Mouse (Mus musculus) heart, embryonic 11.5 days (tissue): ENCODE results near the gene Ffar2. TPM values are rescaled to one million over a fixed set of nuclear protein-coding genes. Genes with fewer than 3 reads are reported as not detected.
A peak's percentile ranks its signal among the peaks of the same experiment; 100 is the strongest.
"Not testable (repeated sequence)": the region's sequence is repeated elsewhere in the genome, so short reads cannot be mapped to it uniquely, and the experiment has no call there.

Source experiments
- ATAC-seq: fragments of 200-750 bp; cut with Nextera tagmentation; replicated peaks from 2 replicates; pipeline ENCODE4 v1.8.0; 2017; ENCODE audit warnings: moderate library complexity; ENCODE audit not compliant: insufficient number of reproducible peaks, low FRiP score, low TSS enrichment
- H3K27ac ChIP-seq: fragments of 300-500 bp; sonication (generic); 2 replicates; pipeline ENCODE4 v1.5.1; 2014; ENCODE audit warnings: mild to moderate bottlenecking, low read depth, low read length
- H3K27me3 ChIP-seq: fragments of 300-500 bp; sonication (generic); 2 replicates; pipeline ENCODE4 v1.6.1; 2014; ENCODE audit warnings: mild to moderate bottlenecking, low read length, mixed read lengths; ENCODE audit not compliant: control insufficient read depth, insufficient read depth
- H3K36me3 ChIP-seq: fragments of 300-500 bp; sonication (generic); 2 replicates; pipeline ENCODE4 v1.6.1; 2014; ENCODE audit warnings: mild to moderate bottlenecking, low read length, moderate library complexity, mixed read lengths; ENCODE audit not compliant: control insufficient read depth, insufficient read depth
- H3K4me1 ChIP-seq: fragments of 300-500 bp; sonication (generic); 2 replicates; pipeline ENCODE4 v1.6.1; 2014; ENCODE audit warnings: low read length; ENCODE audit not compliant: control insufficient read depth, insufficient read depth
- H3K4me2 ChIP-seq: fragments of 300-500 bp; sonication (generic); 2 replicates; pipeline ENCODE4 v1.6.1; 2014; ENCODE audit warnings: mild to moderate bottlenecking, moderate library complexity
- H3K4me3 ChIP-seq: fragments of 300-500 bp; sonication (generic); 2 replicates; pipeline ENCODE4 v1.5.1; 2014; ENCODE audit warnings: low read depth, low read length
- H3K9ac ChIP-seq: fragments of 300-500 bp; sonication (generic); 2 replicates; pipeline ENCODE4 v1.6.1; 2014; ENCODE audit warnings: mild to moderate bottlenecking, low read depth, low read length, moderate library complexity
- H3K9me3 ChIP-seq: fragments of 300-500 bp; sonication (generic); replicated peaks from 2 replicates; pipeline ENCODE4 v1.6.1; 2016; ENCODE audit warnings: low read length; ENCODE audit not compliant: control insufficient read depth
- WGBS: fragments of 180-500 bp; shearing (Covaris S2); extraction: QIAGEN DNeasy Blood & Tissue Kit; methylation state at CpG from one replicate; pipeline ENCODE4 v1.1.7; 2014; ENCODE audit not compliant: insufficient replicate concordance; 5-methylcytosine and 5-hydroxymethylcytosine counted together
- polyA plus RNA-seq: library from polyadenylated mRNA; unstranded; fragments of >200 nt; fragmentation: Nextera tagmentation; extraction: Ambion mirVana; gene quantifications from 2 replicates; pipeline ENCODE4 v1.2.1, GENCODE M21; 2014

The Ffar2 gene
- polyA plus RNA-seq, 1 experiment from 2014 or later, result not detected

DNA sequence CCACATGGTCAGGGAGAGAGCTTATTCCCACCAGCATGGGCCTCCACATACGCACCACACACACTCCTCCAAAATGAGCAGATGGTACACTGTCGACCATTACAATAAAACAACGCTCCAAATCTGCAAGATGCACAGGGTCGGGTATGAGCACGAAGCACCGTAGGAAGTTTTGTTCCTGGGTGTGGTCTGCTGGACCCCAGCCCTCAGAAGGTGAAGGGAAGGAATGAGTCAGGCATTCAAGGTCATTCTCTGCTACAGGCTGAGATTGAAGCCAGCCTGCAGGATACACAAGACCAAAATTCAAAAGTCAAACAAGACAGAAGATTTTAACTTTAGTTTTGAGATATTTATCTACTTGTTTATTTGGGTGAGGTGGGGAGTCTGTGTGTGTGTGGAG lies 24.4 kb upstream of the Ffar2 start:
- no peak overlapping the region for H3K4me3 ChIP-seq
- H3K4me2 ChIP-seq, result no peak overlapping the region
- peaks cover 4% of the 10 kb centered on the region; the same call in 1 of the 2 replicates for H3K4me1 ChIP-seq
- 65% methylated on average over 6 of the region's 6 CpGs for WGBS
- no peak overlapping the region for H3K27ac ChIP-seq
- no peaks in the 10 kb centered on the region for H3K36me3 ChIP-seq
- H3K9ac ChIP-seq, result no peak overlapping the region
- no peaks in the 10 kb centered on the region for H3K27me3 ChIP-seq
- ATAC-seq, result no peak
- no peaks in the 10 kb centered on the region for H3K9me3 ChIP-seq

DNA sequence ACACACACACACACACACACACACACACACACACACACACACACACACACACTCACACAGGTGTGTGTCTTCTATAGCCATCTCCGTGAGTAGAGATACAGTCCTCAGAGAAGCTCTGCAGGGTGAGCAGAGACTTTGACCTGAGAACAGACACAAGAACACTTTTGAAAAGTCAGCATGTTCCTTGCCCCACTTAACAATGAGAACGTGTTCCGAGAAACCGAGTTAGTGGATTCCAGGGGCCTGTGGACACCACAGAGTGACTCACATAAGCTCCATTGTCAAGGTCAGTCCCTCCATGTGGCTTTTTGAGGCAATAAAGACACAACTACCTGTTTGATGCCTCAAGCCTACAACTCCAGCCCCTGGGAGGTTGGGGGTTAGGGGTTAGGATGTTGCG lies 23.8 kb upstream of the Ffar2 start:
- 76% methylated on average over 5 of the region's 5 CpGs for WGBS

GRCm38 (mm10) chr7:30846505-30847053 lies 23.0 kb upstream of the Ffar2 start:
- 79% methylated on average over 2 of the region's 2 CpGs for WGBS
- no peak for ATAC-seq

More for the DNA sequence above, 23.8 kb upstream of the Ffar2 start:
- no peak for ATAC-seq
- no peak overlapping the region for H3K4me2 ChIP-seq
- no peak overlapping the region for H3K27ac ChIP-seq
- H3K36me3 ChIP-seq, result no peaks in the 10 kb centered on the region
- no peaks in the 10 kb centered on the region for H3K9me3 ChIP-seq
- no peak overlapping the region for H3K4me3 ChIP-seq
- H3K27me3 ChIP-seq, result no peaks in the 10 kb centered on the region
- H3K4me1 ChIP-seq, result peaks cover 4% of the 10 kb centered on the region; the same call in 1 of the 2 replicates
- H3K9ac ChIP-seq, result no peak overlapping the region

GRCm38 (mm10) chr7:30844676-30845297 lies 21.2 kb upstream of the Ffar2 start:
- Histone ChIP-seq H3K4me3 (no peak overlapping the region), H3K4me1 (peaks cover 4% of the 10 kb centered on the region; the same call in 1 of the 2 replicates), H3K4me2 (no peak overlapping the region), H3K36me3 (no peaks in the 10 kb centered on the region), H3K9ac (no peak overlapping the region), H3K27ac (no peak overlapping the region), H3K9me3 (no peaks in the 10 kb centered on the region), H3K27me3 (no peaks in the 10 kb centered on the region)
- no peak for ATAC-seq
- 29% methylated on average over 7 of the region's 7 CpGs for WGBS

More at GRCm38 (mm10) chr7:30846505-30847053, 23.0 kb upstream of the Ffar2 start:
- no peak overlapping the region for H3K27ac ChIP-seq
- H3K36me3 ChIP-seq, result no peaks in the 10 kb centered on the region
- H3K27me3 ChIP-seq, result no peaks in the 10 kb centered on the region
- H3K9ac ChIP-seq, result no peak overlapping the region
- H3K4me2 ChIP-seq, result no peak overlapping the region
- no peak overlapping the region for H3K4me3 ChIP-seq
- no peaks in the 10 kb centered on the region for H3K9me3 ChIP-seq
- H3K4me1 ChIP-seq, result peaks cover 4% of the 10 kb centered on the region; the same call in 1 of the 2 replicates

GRCm38 (mm10) chr7:30842092-30842491 lies 18.5 kb upstream of the Ffar2 start:
- no peak overlapping the region for H3K4me2 ChIP-seq
- H3K9me3 ChIP-seq, result no peaks in the 10 kb centered on the region
- no peak for ATAC-seq
- peaks cover 4% of the 10 kb centered on the region; the same call in 1 of the 2 replicates for H3K4me1 ChIP-seq
- H3K36me3 ChIP-seq, result no peaks in the 10 kb centered on the region
- H3K27ac ChIP-seq, result no peak overlapping the region
- no peak overlapping the region for H3K4me3 ChIP-seq
- no peak overlapping the region for H3K9ac ChIP-seq
- 89% methylated on average over 5 of the region's 5 CpGs for WGBS
- H3K27me3 ChIP-seq, result no peaks in the 10 kb centered on the region

GRCm38 (mm10) chr7:30841379-30841778 lies 17.8 kb upstream of the Ffar2 start:
- Histone ChIP-seq H3K4me2 (no peak overlapping the region), H3K36me3 (no peaks in the 10 kb centered on the region), H3K9me3 (no peaks in the 10 kb centered on the region), H3K4me1 (peaks cover 4% of the 10 kb centered on the region; the same call in 1 of the 2 replicates), H3K4me3 (no peak overlapping the region), H3K27me3 (no peaks in the 10 kb centered on the region), H3K27ac (no peak overlapping the region), H3K9ac (no peak overlapping the region)
- ATAC-seq, result no peak
- WGBS, result 69% methylated on average over 4 of the region's 4 CpGs

DNA sequence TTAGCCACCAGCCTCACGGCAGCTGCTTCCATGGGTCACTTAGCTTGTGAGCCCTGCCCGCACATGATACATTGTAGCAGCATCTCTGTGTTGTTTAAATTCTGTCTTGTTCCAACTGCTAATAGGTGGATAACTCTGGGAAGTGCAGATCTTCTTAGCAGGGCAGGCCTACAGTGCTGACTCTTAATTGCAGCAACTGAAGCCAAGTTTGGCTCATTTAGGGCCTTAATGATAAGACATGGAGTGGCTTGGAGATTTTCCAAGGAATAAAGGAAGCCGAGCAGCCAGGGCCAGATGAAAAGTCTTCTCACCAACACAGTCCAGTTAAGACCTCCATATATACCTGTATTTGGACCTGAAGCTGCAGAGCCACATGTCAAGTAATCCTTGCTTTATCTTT lies 16.7 kb upstream of the Ffar2 start:
- ATAC-seq, result no peak
- H3K4me2 ChIP-seq, result no peak overlapping the region
- 68% methylated on average over 3 of the region's 3 CpGs for WGBS
- H3K4me3 ChIP-seq, result no peak overlapping the region
- H3K36me3 ChIP-seq, result no peaks in the 10 kb centered on the region
- H3K27me3 ChIP-seq, result no peaks in the 10 kb centered on the region
- peaks cover 4% of the 10 kb centered on the region; the same call in 1 of the 2 replicates for H3K4me1 ChIP-seq
- 0 out of 2 replicates have a peak overlapping the region, but pooled peaks have one; percentile 16 for H3K9ac ChIP-seq
- H3K9me3 ChIP-seq, result no peaks in the 10 kb centered on the region
- no peak overlapping the region for H3K27ac ChIP-seq

GRCm38 (mm10) chr7:30837277-30837676 lies 13.7 kb upstream of the Ffar2 start:
- H3K27ac ChIP-seq, result no peak overlapping the region
- H3K4me1 ChIP-seq, result no peaks in the 10 kb centered on the region
- H3K36me3 ChIP-seq, result no peaks in the 10 kb centered on the region
- no peak overlapping the region for H3K9ac ChIP-seq
- H3K27me3 ChIP-seq, result no peaks in the 10 kb centered on the region
- no peak overlapping the region for H3K4me2 ChIP-seq
- H3K4me3 ChIP-seq, result no peak overlapping the region
- H3K9me3 ChIP-seq, result no peaks in the 10 kb centered on the region
- ATAC-seq, result no peak

GRCm38 (mm10) chr7:30832684-30833083 lies 9.1 kb upstream of the Ffar2 start:
- H3K4me2 ChIP-seq, result peak overlapping the region; percentile 39; the same call in 1 of the 2 replicates

More at GRCm38 (mm10) chr7:30832684-30833083, 9.1 kb upstream of the Ffar2 start:
- not testable (repeated sequence) for H3K9ac ChIP-seq, H3K27ac ChIP-seq, H3K4me1 ChIP-seq, H3K27me3 ChIP-seq, H3K36me3 ChIP-seq, H3K9me3 ChIP-seq, H3K4me3 ChIP-seq, ATAC-seq
- 19% methylated on average over 6 of the region's 11 CpGs for WGBS
